Mouse (Mus musculus) neural tube, embryonic 14.5 days (tissue): ENCODE results near the gene Smad9. TPM values are rescaled to one million over a fixed set of nuclear protein-coding genes. Genes with fewer than 3 reads are reported as not detected.

Experiments
- ATAC-seq: fragments of 200-750 bp; cut with Nextera tagmentation; 2 replicates; pipeline ENCODE4 v1.8.0; 2017; ENCODE audit warnings: low read depth, mild to moderate bottlenecking, moderate TSS enrichment, moderate library complexity
- H3K27ac ChIP-seq: fragments of 300-500 bp; sonication (generic); 2 replicates; pipeline ENCODE4 v1.5.1; 2014; ENCODE audit warnings: low read depth, mild to moderate bottlenecking, control low read depth, low read length, moderate library complexity, mixed read lengths
- H3K27me3 ChIP-seq: fragments of 300-500 bp; sonication (generic); 2 replicates; pipeline ENCODE4 v1.6.1; 2014; ENCODE audit warnings: low read length; ENCODE audit not compliant: control insufficient read depth, insufficient read depth
- H3K36me3 ChIP-seq: fragments of 300-500 bp; sonication (generic); 2 replicates; pipeline ENCODE4 v1.6.1; 2014; ENCODE audit warnings: low read length, mixed read lengths; ENCODE audit not compliant: control insufficient read depth, insufficient read depth
- H3K4me1 ChIP-seq: fragments of 300-500 bp; sonication (generic); 2 replicates; pipeline ENCODE4 v1.6.1; 2014; ENCODE audit warnings: low read length; ENCODE audit not compliant: control insufficient read depth, insufficient read depth
- H3K4me2 ChIP-seq: fragments of 300-500 bp; sonication (generic); 2 replicates; pipeline ENCODE4 v1.6.1; 2014; ENCODE audit warnings: mild to moderate bottlenecking, low read depth, low read length, control low read depth
- H3K4me3 ChIP-seq: fragments of 300-500 bp; sonication (generic); 2 replicates; pipeline ENCODE4 v1.5.1; 2014; ENCODE audit warnings: low read depth, low read length, control low read depth, mixed read lengths
- H3K9ac ChIP-seq: fragments of 300-500 bp; sonication (generic); replicated peaks from 2 replicates; pipeline ENCODE4 v1.6.1; 2014; ENCODE audit warnings: low read depth, mild to moderate bottlenecking, control low read depth, low read length, mixed read lengths
- H3K9me3 ChIP-seq: fragments of 300-500 bp; sonication (generic); 2 replicates; pipeline ENCODE4 v1.6.1; 2016; ENCODE audit warnings: low read length; ENCODE audit not compliant: control insufficient read depth
- WGBS: fragments of 180-500 bp; shearing (Covaris S2); extraction: QIAGEN DNeasy Blood & Tissue Kit; methylation state at CpG from one replicate; pipeline ENCODE4 v1.1.7; 2014; 5-methylcytosine and 5-hydroxymethylcytosine counted together
- polyA plus RNA-seq: library from polyadenylated mRNA; unstranded; fragments of >200 nt; fragmentation: Nextera tagmentation; extraction: Ambion mirVana; gene quantifications from 2 replicates; pipeline ENCODE4 v1.2.1, GENCODE M21; 2014

Gene Smad9
- polyA plus RNA-seq, result 0.98 and 1.2 TPM in 2 replicates

DNA sequence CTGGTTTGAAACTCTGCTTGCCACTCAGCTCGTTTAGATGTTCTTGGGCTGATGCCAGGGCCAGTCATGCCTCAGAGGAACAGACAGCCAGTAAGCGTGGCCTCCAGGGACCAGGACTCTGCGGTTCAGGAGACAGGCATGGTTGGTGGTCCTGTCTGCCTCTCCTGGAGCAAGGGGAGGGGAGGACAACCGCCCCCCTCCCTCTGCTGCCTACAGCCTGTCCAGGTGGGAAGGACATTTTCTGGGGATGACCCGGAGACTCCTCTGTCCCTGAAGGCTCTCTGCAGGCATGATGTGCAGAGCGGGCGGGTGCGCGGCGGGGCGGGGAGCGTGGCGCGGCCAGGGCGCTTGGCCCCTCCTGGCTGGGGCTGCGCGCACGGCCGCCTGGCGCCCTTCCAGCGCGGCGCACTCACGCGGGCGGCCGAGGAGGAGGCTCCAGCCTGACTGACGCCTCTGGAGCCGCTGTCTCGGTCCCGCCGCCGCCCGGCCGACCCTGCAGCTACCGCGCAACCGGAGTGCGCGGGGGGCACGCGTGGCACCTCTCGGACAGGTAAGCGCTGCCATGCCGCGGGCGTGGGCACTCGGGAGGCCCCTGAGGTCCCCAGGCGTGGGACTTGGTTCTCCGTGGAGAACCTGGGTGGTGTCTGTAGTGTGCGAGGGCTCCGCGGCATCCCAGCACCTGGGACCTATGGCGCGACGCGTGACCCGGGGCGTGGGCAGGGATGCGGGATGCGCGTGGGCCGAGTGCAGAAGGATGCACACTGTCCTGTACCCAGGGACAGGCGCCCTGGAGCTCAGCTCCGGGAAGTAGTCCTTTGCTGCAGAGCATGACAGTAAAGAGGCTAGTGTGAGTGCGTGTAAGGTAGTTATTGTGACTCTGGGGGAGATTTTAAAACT, at the start of gene Smad9:
Gene Smad9 (plus strand): TSS at position 438 of the 897 bp plus-strand sequence.
- peaks cover 12% of the 10 kb centered on the region for H3K4me1 ChIP-seq
- H3K27ac ChIP-seq, result 0 out of 2 replicates have a peak within 1 kb of the TSS, but pooled peaks have one; percentile 28
- no peaks in the 10 kb centered on the region for H3K36me3 ChIP-seq
- 2% methylated on average over 51 of the region's 66 CpGs for WGBS
- no peaks in the 10 kb centered on the region for H3K9me3 ChIP-seq
- H3K27me3 ChIP-seq, result no peaks in the 10 kb centered on the region
- ATAC-seq, result peak; percentile 91
- H3K4me3 ChIP-seq, result peak within 1 kb of the TSS; percentile 64
- peak within 1 kb of the TSS; percentile 100 for H3K4me2 ChIP-seq
- H3K9ac ChIP-seq, result peak within 1 kb of the TSS; percentile 70

DNA sequence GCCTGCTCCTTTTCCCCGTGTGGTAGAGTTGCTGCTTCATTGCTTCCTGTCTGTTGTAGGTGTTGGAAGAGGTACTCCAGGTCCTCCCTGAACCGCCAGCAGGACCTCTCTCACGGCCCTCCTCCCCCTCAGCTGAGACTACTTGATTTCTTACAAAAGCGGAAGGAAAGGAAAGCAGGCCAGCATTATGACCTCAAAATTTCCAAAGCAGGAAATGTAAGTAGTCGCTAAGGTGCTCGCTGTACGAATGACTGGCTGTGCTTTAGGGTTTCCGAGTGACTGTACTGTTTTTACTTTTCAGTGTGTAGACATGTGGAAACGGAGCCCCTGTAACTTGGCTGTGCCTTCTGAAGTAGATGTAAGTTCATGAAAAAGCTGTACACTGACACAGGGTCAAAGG, 46.4 kb upstream of the Smad9 start:
- no peak overlapping the region for H3K9ac ChIP-seq
- H3K36me3 ChIP-seq, result peaks cover 44% of the 10 kb centered on the region
- no peaks in the 10 kb centered on the region for H3K27me3 ChIP-seq
- no peak overlapping the region for H3K27ac ChIP-seq
- ATAC-seq, result no peak
- no peaks in the 10 kb centered on the region for H3K9me3 ChIP-seq
- no peaks in the 10 kb centered on the region for H3K4me1 ChIP-seq
- H3K4me3 ChIP-seq, result no peak overlapping the region
- WGBS, result 92% methylated on average over 9 of the region's 9 CpGs
- no peak overlapping the region for H3K4me2 ChIP-seq

DNA sequence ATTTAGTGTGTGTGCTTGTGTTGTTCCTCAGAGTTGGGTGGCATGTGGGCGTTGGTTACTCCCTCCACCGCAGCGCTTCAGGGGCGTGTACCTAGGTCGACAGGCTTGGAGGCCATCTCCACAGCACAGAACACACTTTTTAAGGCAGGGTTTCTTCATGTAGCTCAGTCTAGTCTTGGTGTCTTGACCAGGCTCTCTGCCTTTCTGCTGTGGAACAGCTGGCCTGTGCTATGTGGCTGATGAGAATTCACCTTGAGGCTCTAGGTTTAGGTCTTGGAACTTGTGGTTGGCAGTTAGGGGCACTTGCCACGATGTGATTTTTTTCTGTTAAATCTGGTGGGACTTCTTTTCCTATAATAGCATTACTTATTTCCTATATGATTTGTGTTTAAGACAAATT, 41.1 kb upstream of the Smad9 start, which contains the start of gene Gm21958:
Gene Gm21958 (minus strand): TSS at position 101 of the 400 bp plus-strand sequence.
- 93% methylated on average over 6 of the region's 6 CpGs for WGBS
- H3K4me2 ChIP-seq, result no peak within 1 kb of the TSS
- no peak within 1 kb of the TSS for H3K4me3 ChIP-seq
- H3K27ac ChIP-seq, result no peak within 1 kb of the TSS
- H3K4me1 ChIP-seq, result no peaks in the 10 kb centered on the region
- H3K9ac ChIP-seq, result no peak within 1 kb of the TSS
- H3K36me3 ChIP-seq, result peaks cover 51% of the 10 kb centered on the region
- no peaks in the 10 kb centered on the region for H3K27me3 ChIP-seq
- ATAC-seq, result no peak
- H3K9me3 ChIP-seq, result no peaks in the 10 kb centered on the region

DNA sequence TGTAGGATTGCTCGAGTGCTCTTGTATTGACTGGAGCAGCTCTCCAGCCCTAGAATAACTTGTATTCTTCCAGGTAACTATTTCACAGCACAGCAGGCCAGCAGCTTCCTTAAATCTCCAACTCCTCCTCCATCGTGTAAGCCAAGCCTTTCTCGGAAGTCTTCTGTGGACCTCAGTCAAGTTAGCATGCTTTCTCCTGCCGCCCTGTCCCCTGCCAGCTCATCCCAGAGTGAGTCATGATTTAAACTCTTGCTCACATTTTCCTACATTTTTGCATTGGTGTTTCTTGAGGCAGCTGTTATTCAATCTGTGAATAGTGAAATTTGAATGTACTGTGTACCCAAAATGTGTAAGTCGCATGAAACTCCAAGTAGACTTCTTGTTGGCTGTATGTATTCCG, 39.9 kb upstream of the Smad9 start:
- no peaks in the 10 kb centered on the region for H3K27me3 ChIP-seq
- WGBS, result 94% methylated on average over 6 of the region's 6 CpGs
- no peak for ATAC-seq
- H3K4me1 ChIP-seq, result no peaks in the 10 kb centered on the region
- H3K9me3 ChIP-seq, result no peaks in the 10 kb centered on the region
- H3K4me2 ChIP-seq, result no peak overlapping the region
- no peak overlapping the region for H3K4me3 ChIP-seq
- no peak overlapping the region for H3K9ac ChIP-seq
- no peak overlapping the region for H3K27ac ChIP-seq
- H3K36me3 ChIP-seq, result peaks cover 43% of the 10 kb centered on the region

DNA sequence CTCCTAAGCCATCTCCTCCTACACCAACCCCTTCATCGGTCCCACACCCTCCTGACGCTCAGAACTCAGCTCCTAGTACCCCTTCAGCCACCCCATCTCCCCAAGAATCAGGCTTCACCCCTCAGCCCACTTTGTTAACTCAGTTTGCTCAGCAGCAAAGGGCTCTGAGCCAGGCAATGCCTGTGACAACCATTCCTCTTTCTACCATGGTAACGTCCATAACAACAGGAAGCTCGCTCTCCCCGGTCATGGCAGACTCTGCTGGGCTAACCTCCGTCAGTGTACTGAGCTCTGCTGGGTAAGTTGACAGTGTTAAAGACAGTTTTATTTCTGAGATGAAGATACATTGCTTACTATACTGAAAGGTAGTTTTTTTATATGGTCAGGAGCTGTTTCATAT, 38.0 kb upstream of the Smad9 start:
- H3K4me1 ChIP-seq, result no peaks in the 10 kb centered on the region
- no peak overlapping the region for H3K4me2 ChIP-seq
- 71% methylated on average over 6 of the region's 6 CpGs for WGBS
- no peaks in the 10 kb centered on the region for H3K27me3 ChIP-seq
- no peaks in the 10 kb centered on the region for H3K9me3 ChIP-seq
- H3K9ac ChIP-seq, result no peak overlapping the region
- ATAC-seq, result no peak; the same call in 1 of the 2 replicates
- no peak overlapping the region for H3K4me3 ChIP-seq
- H3K27ac ChIP-seq, result no peak overlapping the region
- peaks cover 46% of the 10 kb centered on the region for H3K36me3 ChIP-seq

DNA sequence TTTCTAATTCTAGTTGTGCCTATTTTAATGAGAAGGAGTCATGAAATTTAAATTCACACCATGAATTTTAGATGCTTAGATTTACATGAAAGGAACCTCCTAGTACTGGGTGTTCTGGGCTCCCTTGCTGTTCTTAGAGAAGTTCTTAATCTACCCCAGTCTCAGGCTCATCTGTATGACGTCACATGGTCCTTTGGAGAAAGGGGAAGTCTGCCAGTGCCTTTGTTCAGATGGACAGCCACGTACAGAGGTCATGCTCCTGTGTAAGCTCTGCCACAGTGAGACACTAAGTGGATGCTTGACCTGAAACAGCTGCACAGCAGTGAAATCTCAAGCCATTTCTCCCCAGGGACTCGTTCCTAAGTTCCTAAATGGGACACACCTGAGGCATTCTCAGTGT, 36.4 kb upstream of the Smad9 start:
- peaks cover 46% of the 10 kb centered on the region for H3K36me3 ChIP-seq
- H3K9ac ChIP-seq, result no peak overlapping the region
- 66% methylated on average over 3 of the region's 3 CpGs for WGBS

DNA sequence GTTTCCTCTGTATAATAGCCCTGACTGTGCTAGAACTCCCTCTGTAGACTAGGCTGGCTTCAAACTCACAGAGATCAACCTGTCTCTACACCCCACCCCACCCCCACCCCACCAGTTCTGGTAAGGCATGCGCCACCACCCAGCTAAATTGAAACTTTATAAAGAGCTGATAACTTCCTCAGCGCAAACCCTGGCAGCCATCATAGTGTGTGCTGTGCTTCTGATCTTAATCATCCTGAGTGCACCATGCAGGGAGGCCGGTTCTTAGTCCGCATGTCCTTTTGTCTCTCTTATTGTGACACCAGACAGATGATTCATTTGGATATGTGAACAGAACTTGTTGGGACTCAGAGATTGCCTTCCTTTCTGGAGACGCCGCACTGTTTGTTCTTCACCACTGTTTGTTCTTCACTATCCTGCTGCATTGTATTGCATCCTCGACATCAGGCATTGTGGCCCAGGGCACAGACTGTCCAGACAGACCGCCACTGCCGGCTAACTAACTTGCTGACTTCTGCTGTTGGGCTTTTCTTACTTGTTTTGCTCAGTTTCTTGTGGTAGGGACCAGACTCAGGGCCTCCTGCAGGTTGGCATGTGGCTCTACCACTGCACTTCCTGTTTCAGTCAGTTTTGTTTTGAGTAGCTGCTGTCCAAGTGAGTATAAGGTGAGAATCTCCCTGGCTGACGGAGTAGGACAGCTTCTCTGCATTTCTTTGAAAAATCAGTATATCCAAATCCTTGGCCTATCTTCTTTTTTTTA, 31.5 kb upstream of the Smad9 start:
- no peak overlapping the region for H3K27ac ChIP-seq
- no peaks in the 10 kb centered on the region for H3K9me3 ChIP-seq
- no peak overlapping the region for H3K9ac ChIP-seq
- no peaks in the 10 kb centered on the region for H3K4me1 ChIP-seq
- peaks cover 34% of the 10 kb centered on the region for H3K36me3 ChIP-seq
- no peak overlapping the region for H3K4me2 ChIP-seq
- no peak overlapping the region for H3K4me3 ChIP-seq
- WGBS, result 83% methylated on average over 10 of the region's 10 CpGs
- ATAC-seq, result no peak
- no peaks in the 10 kb centered on the region for H3K27me3 ChIP-seq

More for the DNA sequence above, 36.4 kb upstream of the Smad9 start:
- H3K4me1 ChIP-seq, result no peaks in the 10 kb centered on the region
- H3K27ac ChIP-seq, result no peak overlapping the region
- ATAC-seq, result no peak
- H3K27me3 ChIP-seq, result no peaks in the 10 kb centered on the region
- no peak overlapping the region for H3K4me3 ChIP-seq
- H3K4me2 ChIP-seq, result no peak overlapping the region
- H3K9me3 ChIP-seq, result no peaks in the 10 kb centered on the region

DNA sequence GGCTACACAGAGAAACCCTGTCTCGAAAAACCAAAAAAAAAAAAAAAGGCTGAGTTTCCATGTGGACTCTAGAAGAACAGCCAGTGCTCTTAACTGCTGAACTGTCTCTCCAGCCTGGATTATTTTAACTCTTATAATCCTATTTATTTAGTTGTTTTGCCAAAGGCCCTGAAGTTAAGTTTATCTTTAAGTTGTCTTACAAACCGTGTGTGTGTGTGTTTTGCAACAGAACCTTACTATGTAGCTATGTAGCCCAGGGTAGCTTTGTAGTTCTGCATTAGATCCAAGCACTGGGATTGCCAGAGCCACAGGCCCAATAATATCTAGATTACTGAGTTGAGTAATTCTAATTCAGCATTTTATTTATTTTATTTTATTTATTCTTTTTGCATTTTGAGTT, 30.0 kb upstream of the Smad9 start:
- H3K4me1 ChIP-seq, result no peaks in the 10 kb centered on the region
- peaks cover 45% of the 10 kb centered on the region for H3K36me3 ChIP-seq
- H3K9ac ChIP-seq, result no peak overlapping the region
- H3K27ac ChIP-seq, result no peak overlapping the region
- no peaks in the 10 kb centered on the region for H3K9me3 ChIP-seq
- no peaks in the 10 kb centered on the region for H3K27me3 ChIP-seq
- ATAC-seq, result no peak
- 85% methylated on average over 2 of the region's 2 CpGs for WGBS
- H3K4me2 ChIP-seq, result no peak overlapping the region
- no peak overlapping the region for H3K4me3 ChIP-seq

DNA sequence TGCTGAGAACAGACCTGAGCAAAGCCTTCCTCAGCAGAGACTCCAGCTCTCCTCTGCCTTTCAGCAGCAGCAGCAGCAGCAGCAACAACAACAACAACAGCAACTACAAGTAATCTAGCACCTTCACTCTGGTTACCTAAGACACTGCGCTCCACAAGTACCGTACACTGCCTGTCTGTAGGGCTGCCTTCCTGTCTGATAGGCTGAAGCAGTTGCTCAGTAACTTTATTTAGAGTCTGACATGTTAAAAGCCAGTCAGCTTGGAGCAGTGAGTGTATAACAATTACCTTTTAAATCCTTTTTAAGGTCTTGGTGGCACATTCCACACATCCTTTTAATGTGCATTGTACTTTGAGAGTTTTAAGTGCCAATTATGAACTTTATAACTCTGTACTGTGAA, 27.8 kb upstream of the Smad9 start:
- no peaks in the 10 kb centered on the region for H3K9me3 ChIP-seq
- H3K9ac ChIP-seq, result no peak overlapping the region
- H3K36me3 ChIP-seq, result peaks cover 38% of the 10 kb centered on the region
- 93% methylated on average over 2 of the region's 2 CpGs for WGBS
- no peaks in the 10 kb centered on the region for H3K27me3 ChIP-seq
- no peak overlapping the region for H3K27ac ChIP-seq
- H3K4me3 ChIP-seq, result no peak overlapping the region
- no peak for ATAC-seq
- H3K4me1 ChIP-seq, result no peaks in the 10 kb centered on the region
- H3K4me2 ChIP-seq, result no peak overlapping the region
